Mouse (Mus musculus): Measurements from ENCODE around the gene Gstt3. TPM values are rescaled to one million over a fixed set of nuclear protein-coding genes. Genes with fewer than 3 reads are reported as not detected.

The Gstt3 gene
- polyA plus RNA-seq (2014; fragmentation: Illumina TruSeq; extraction: RNeasy Lipid Tissue Mini Kit (QIAGEN cat#74804); ENCODE audit: low read depth, low replicate concordance) = 6.8 TPM

DNA sequence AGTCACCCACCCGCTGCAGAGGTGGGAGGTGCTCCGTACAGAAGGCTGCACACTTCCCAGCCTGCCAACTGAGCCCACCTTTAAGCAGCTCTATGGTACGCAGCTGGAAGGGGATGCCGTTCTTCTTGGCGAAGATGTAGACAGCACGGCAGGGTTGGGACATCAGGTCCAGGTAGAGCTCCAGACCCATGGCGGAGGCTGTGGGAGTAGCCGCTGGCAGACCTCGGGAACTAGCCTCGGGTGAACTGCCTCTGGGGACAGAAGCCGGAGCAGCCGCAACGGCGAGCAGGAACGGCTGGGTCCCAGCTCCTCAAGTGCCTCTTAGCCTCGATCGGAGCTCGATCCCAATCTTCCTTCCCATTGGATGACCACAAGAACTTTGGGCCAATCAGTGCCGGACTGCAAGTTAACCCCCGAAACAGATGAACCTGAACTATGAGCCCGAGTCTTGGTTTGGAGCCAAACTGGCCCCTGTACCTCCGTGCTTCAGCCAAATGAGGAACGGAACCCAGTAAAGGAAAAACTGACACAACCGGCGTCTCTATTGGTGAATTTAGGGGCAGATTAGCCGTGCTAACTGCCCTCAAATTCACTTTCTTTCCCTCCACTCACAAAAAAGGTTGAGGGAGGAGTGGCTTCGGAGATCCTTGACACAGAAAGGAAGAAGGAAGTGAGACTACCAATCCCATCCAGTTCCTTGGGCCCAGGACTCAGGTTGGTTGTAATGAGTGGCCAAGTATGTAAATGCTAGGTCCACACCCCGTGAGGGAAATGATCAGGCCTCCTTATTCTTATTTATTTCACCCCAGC lies at the start of gene Gstt3, which contains the start of gene Gm20441:
Gstt3 (minus strand) TSS at position 646 of the 810 bp plus-strand sequence.
Gm20441 (minus strand) TSS at position 186 of the 810 bp plus-strand sequence.

DNA sequence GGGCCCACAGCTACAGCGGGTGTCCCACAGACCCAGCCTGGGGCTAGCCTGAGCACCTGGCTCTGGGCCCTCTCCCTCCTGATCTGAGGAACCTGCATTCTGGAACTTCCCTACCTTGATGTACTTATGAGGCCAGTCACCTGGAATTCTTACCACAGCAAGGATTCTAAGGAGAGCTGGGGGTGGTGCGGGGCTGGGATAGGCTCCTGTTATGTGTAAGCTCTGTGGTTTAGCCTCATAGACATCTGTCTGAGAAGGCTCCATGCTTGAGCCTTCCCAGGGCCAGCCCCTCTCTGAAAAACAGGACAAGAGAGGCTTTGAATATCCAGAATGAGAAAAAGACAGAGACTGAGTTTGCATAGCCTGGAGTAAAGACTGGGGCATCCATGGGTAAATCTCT lies 41.2 kb upstream of the Gstt3 start, which contains the start of gene Gstt4:
Gstt4 (minus strand) TSS at position 101 of the 400 bp plus-strand sequence.

DNA sequence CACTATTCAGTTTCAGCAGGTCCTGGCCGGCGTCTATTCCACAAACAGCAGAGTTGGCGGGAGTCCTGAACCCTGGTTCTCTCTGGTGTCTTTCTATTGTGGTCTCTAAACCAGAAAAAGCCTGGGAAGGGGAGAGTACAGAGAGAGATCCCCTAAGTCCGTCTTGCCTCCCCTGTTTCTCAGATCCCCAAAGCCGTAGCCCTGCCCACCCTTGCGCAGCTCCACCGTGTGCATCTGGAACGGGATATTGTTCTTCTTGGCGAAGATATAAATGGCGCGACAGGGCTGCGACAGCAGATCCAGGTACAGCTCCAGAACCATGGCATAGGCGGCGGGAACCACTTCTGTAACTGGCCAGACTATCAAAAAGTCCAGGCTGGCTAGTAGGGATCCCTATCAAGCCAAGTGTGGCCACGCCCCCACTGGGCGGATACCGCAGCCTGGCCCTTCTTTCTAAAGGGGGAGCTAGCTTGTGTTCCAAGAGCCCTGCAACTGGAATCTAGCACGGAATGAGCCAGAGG lies 17.0 kb upstream of the Gstt3 start, which contains the start of gene Gstt1:
Gstt1 (minus strand) TSS at position 409 of the 521 bp plus-strand sequence.

DNA sequence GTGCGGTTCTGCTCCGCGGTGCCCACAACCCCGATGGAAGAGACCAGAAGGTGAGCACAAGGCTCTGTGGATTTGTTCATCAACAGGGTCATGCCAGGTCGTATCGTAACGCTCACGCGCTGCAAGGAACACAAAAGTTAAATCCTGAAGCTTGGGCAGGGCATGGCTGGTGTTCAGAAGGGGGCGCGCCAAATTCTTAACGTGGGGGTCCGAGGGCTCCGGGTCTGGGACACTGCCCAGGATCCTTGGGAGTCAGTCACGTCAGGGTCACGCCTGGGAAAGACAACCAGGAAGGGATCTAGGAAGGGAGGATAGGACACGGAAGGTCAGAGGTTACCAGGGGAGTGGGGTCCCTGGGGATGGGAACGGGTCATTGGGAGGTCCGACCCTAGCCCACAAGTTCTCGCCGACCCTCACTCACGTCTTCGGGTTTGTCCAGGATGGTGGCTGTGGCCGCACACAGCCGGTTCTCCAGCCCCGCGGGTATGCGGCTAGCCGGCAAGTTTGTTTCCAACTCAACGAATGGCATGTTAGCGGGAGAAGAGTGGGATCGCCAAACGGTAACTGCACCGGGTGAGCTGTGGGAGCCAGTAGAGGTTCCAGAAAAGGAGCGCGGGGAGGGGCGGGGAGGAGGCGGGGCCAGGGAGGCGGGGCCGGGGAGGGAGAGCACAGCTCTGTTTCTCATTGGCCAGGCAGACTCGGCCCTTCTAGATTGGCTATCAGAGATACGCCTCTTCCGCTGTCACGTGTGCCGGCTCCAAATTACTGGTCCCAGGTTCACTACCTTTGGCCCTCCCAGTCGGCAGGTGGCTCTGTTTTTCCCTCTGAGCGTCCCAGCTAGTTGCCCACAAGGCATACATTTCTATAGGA lies 8.2 kb downstream of the Gstt3 start, which contains the start of gene Ddt:
Ddt (minus strand) TSS at position 620 of the 870 bp plus-strand sequence.

DNA sequence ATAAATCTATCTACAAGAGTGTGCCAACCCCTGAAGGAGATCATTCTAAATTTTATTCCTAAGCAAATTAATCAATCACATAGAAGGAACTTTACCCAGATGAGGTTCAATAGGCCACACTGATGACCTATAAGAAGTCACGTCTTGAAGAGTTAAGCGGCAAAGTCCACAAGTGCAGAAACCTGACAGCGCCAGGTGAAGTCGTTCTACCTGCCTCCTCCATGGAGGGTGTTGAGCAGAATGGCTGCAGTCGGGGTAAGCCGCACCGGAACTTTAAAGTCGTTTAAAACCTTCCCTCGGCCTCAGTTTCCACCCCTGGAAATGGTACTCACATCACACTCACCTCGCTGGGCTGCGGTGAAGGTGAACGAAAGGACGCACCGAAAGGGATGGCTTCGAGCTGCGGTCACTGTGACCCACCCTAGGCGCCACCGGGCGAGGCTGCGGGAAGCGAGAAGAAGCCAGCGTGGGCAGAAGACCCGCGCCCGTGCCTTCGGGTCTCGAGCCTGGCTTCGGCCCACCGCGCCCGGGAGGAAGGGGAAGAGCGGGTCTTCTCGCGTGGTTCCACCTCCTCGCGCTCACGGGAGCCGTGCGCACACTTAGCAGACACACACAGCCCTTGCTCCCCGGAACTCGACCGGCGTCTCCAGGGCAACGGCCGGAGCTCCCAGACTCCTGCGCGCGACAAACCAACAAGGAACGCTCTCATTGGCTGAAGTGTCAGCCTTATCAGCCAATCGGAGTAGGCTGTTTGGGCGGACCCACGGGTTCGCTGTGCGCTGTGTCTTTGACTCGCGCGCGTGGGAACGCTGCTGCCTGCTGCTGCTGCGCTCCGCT lies 17.3 kb downstream of the Gstt3 start, which contains the start of gene Cabin1:
Cabin1 (minus strand) TSS at position 660 of the 837 bp plus-strand sequence.

Other genes starting within 250 kb of the Gstt3 start
- gene Lrrc75b, start 221.1 kb downstream of the Gstt3 start, polyA plus RNA-seq (2014; fragmentation: Illumina TruSeq; extraction: RNeasy Lipid Tissue Mini Kit (QIAGEN cat#74804); ENCODE audit: low read depth, low replicate concordance) = 0.52 TPM
- gene Ggt1, start 219.8 kb downstream of the Gstt3 start, polyA plus RNA-seq (2014; fragmentation: Illumina TruSeq; extraction: RNeasy Lipid Tissue Mini Kit (QIAGEN cat#74804); ENCODE audit: low read depth, low replicate concordance) = not detected
- 1.0 TPM for gene Ggt5, start 192.1 kb downstream of the Gstt3 start, polyA plus RNA-seq (2014; fragmentation: Illumina TruSeq; extraction: RNeasy Lipid Tissue Mini Kit (QIAGEN cat#74804); ENCODE audit: low read depth, low replicate concordance)
- 2.7 TPM for gene Susd2, start 137.4 kb downstream of the Gstt3 start, polyA plus RNA-seq (2014; fragmentation: Illumina TruSeq; extraction: RNeasy Lipid Tissue Mini Kit (QIAGEN cat#74804); ENCODE audit: low read depth, low replicate concordance)
- gene Cabin1, start 17.1 kb downstream of the Gstt3 start, polyA plus RNA-seq (2014; fragmentation: Illumina TruSeq; extraction: RNeasy Lipid Tissue Mini Kit (QIAGEN cat#74804); ENCODE audit: low read depth, low replicate concordance) = 5.5 TPM
- 4.5 TPM for gene Ddt, start 8.0 kb downstream of the Gstt3 start, polyA plus RNA-seq (2014; fragmentation: Illumina TruSeq; extraction: RNeasy Lipid Tissue Mini Kit (QIAGEN cat#74804); ENCODE audit: low read depth, low replicate concordance)
- gene Gm20441, start 460 bp downstream of the Gstt3 start, polyA plus RNA-seq (2014; fragmentation: Illumina TruSeq; extraction: RNeasy Lipid Tissue Mini Kit (QIAGEN cat#74804); ENCODE audit: low read depth, low replicate concordance) = not detected
- 1.6 TPM for gene Gstt1, start 17.2 kb upstream of the Gstt3 start, polyA plus RNA-seq (2014; fragmentation: Illumina TruSeq; extraction: RNeasy Lipid Tissue Mini Kit (QIAGEN cat#74804); ENCODE audit: low read depth, low replicate concordance)
- gene Gstt4, start 41.1 kb upstream of the Gstt3 start, polyA plus RNA-seq (2014; fragmentation: Illumina TruSeq; extraction: RNeasy Lipid Tissue Mini Kit (QIAGEN cat#74804); ENCODE audit: low read depth, low replicate concordance) = not detected
- gene Gstt2, start 56.0 kb upstream of the Gstt3 start, polyA plus RNA-seq (2014; fragmentation: Illumina TruSeq; extraction: RNeasy Lipid Tissue Mini Kit (QIAGEN cat#74804); ENCODE audit: low read depth, low replicate concordance) = 2.4 TPM
- gene Mif, start 78.8 kb upstream of the Gstt3 start, polyA plus RNA-seq (2014; fragmentation: Illumina TruSeq; extraction: RNeasy Lipid Tissue Mini Kit (QIAGEN cat#74804); ENCODE audit: low read depth, low replicate concordance) = not detected
- gene Derl3, start 112.0 kb upstream of the Gstt3 start, polyA plus RNA-seq (2014; fragmentation: Illumina TruSeq; extraction: RNeasy Lipid Tissue Mini Kit (QIAGEN cat#74804); ENCODE audit: low read depth, low replicate concordance) = not detected
- gene Smarcb1, start 140.2 kb upstream of the Gstt3 start, polyA plus RNA-seq (2014; fragmentation: Illumina TruSeq; extraction: RNeasy Lipid Tissue Mini Kit (QIAGEN cat#74804); ENCODE audit: low read depth, low replicate concordance) = 17.3 TPM
- 44.3 TPM for gene Chchd10, start 151.7 kb upstream of the Gstt3 start, polyA plus RNA-seq (2014; fragmentation: Illumina TruSeq; extraction: RNeasy Lipid Tissue Mini Kit (QIAGEN cat#74804); ENCODE audit: low read depth, low replicate concordance)
- gene Mmp11, start 155.1 kb upstream of the Gstt3 start, polyA plus RNA-seq (2014; fragmentation: Illumina TruSeq; extraction: RNeasy Lipid Tissue Mini Kit (QIAGEN cat#74804); ENCODE audit: low read depth, low replicate concordance) = 2.8 TPM
- gene Gm867, start 159.3 kb upstream of the Gstt3 start, polyA plus RNA-seq (2014; fragmentation: Illumina TruSeq; extraction: RNeasy Lipid Tissue Mini Kit (QIAGEN cat#74804); ENCODE audit: low read depth, low replicate concordance) = not detected
- gene Vpreb3, start 161.6 kb upstream of the Gstt3 start, polyA plus RNA-seq (2014; fragmentation: Illumina TruSeq; extraction: RNeasy Lipid Tissue Mini Kit (QIAGEN cat#74804); ENCODE audit: low read depth, low replicate concordance) = not detected
- not detected for gene Gm5134, start 173.1 kb upstream of the Gstt3 start, polyA plus RNA-seq (2014; fragmentation: Illumina TruSeq; extraction: RNeasy Lipid Tissue Mini Kit (QIAGEN cat#74804); ENCODE audit: low read depth, low replicate concordance)